In the genomic region with DNA sequence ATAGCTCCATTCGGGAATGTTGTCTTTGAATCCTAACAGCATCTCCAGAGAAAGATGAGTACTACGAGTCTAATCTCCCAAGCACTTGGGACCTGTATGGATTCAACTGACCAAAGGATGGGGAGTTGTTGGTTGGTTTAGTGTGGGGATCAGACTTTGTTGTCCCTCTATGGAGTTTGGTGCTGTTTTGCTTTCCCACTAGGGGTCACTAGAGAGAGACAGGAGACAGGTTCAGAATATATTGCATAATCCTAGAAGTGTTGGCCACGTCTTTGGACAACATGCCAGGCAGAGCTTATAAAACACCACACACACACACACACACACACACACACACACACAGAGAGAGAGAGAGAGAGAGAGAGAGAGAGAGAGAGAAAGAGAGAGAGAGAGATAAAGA, we compare ENCODE assay signal across 10 mouse cellular contexts.
DNase-seq lines count a peak whose midpoint lies in the region; ATAC-seq and TF ChIP-seq lines count a peak whose summit lies in the region.
"Had no signal": no experiment of that assay in that cellular context is flagged by ENCODE, and none has a peak within 500 bp of the region (broad histone marks: within the 10 kb centered on the region; RNA-seq: fewer than 3 reads in every experiment).

No protein-coding gene starts in this region.

- intact Hi-C loops in heart, adult 2 months (cut with DNase I) = loop anchor here (2.0 to 10.0 kb wide), 4 partner anchors 49 to 340 kb away; a partner anchor contains a TSS
- intact Hi-C loops in gastrocnemius, postnatal 14 days (cut with DNase I; ENCODE audit: low total_unique reads) = no loop called here

- no peaks in the 10 kb centered on the region for H3K27me3 ChIP-seq in heart, adult 2 months (ENCODE audit: control insufficient read depth, insufficient read depth, low read length)
- H3K27me3 ChIP-seq in heart, embryonic 12.5 days (replicated peaks) = no peaks in the 10 kb centered on the region
- H3K27me3 ChIP-seq: embryonic facial prominence, embryonic 13.5 days; limb, embryonic 15.5 days had no signal

- H3K9ac ChIP-seq in heart, adult 2 months (ENCODE audit: low read depth, low read length) = no peak overlapping the region
- H3K9ac ChIP-seq in heart, embryonic 12.5 days = no peak overlapping the region
- H3K9ac ChIP-seq: embryonic facial prominence, embryonic 13.5 days; limb, embryonic 15.5 days had no signal

- no peaks in the 10 kb centered on the region for H3K4me1 ChIP-seq in heart, adult 2 months (ENCODE audit: control insufficient read depth, insufficient read depth, low read length)
- no peaks in the 10 kb centered on the region; the same call in 1 of the 2 replicates for H3K4me1 ChIP-seq in heart, embryonic 12.5 days (replicated peaks)

- no peak for TF ChIP-seq EP300 in heart, adult 2 months (IDR thresholded peaks at IDR 0.05; ENCODE audit: insufficient read depth, low read depth, low read length)

- no peaks in the 10 kb centered on the region for H3K36me3 ChIP-seq in heart, adult 2 months (ENCODE audit: control insufficient read depth, insufficient read depth, low read length)
- H3K36me3 ChIP-seq in heart, embryonic 12.5 days = no peaks in the 10 kb centered on the region
- H3K36me3 ChIP-seq: embryonic facial prominence, embryonic 13.5 days; limb, embryonic 15.5 days had no signal

- H3K4me3 ChIP-seq in heart, adult 2 months = no peak overlapping the region
- H3K4me3 ChIP-seq in heart, embryonic 12.5 days = no peak overlapping the region
- H3K4me3 ChIP-seq: embryonic facial prominence, embryonic 13.5 days; limb, embryonic 15.5 days had no signal

- DNase-seq in heart, adult 2 months = peak in 1 of 2 experiments; percentile 13
- DNase-seq in A20 (ENCODE audit: low read depth, low spot score) (peak; percentile 64), MEL-GATA-1-ER (ENCODE audit: extremely low read depth, low read depth) (peak; percentile 26)
- peak; percentile 24 for DNase-seq in gastrocnemius, postnatal 14 days
- DNase-seq in layer of hippocampus, postnatal 10 days (ENCODE audit: low spot score in 2 of 2) = no peak
- DNase-seq in cerebellum, adult 8-10 months = no peak

- no peaks in the 10 kb centered on the region for H3K9me3 ChIP-seq in heart, embryonic 12.5 days (replicated peaks)
- H3K9me3 ChIP-seq: embryonic facial prominence, embryonic 13.5 days; limb, embryonic 15.5 days had no signal

- WGBS in heart, adult 2 months = 53% methylated on average over 3 of the region's 3 CpGs
- WGBS in heart, embryonic 12.5 days = 50% methylated on average over 3 of the region's 3 CpGs

- TF ChIP-seq CTCF in heart, adult 2 months (IDR thresholded peaks at IDR 0.05) = peak; percentile 72

- ATAC-seq in heart, embryonic 12.5 days (ENCODE audit: insufficient number of reproducible peaks, low FRiP score) = no peak
- peak; percentile 76 for ATAC-seq in megakaryocyte, adult 5-6 weeks (ENCODE audit: poor library complexity, severe bottlenecking)

- H3K4me2 ChIP-seq in heart, embryonic 12.5 days = no peak overlapping the region
- H3K4me2 ChIP-seq: embryonic facial prominence, embryonic 13.5 days; limb, embryonic 15.5 days had no signal

- no peak overlapping the region for H3K27ac ChIP-seq in heart, adult 2 months
- no peak overlapping the region for H3K27ac ChIP-seq in heart, embryonic 12.5 days (ENCODE audit: poor library complexity, severe bottlenecking)
- H3K27ac ChIP-seq: embryonic facial prominence, embryonic 13.5 days; limb, embryonic 15.5 days had no signal

- no peaks in the 10 kb centered on the region for H3K79me2 ChIP-seq in heart, adult 2 months (replicated peaks; ENCODE audit: control insufficient read depth, insufficient read depth, low read length)

- TF ChIP-seq POLR2A in heart, adult 2 months (IDR thresholded peaks at IDR 0.05; ENCODE audit: insufficient read depth, low read depth, low read length) = no peak

Comparison
In these comparisons a context has a peak if more than half of its experiments do, and no peak if none do; other contexts are left out.
1. DNase-seq: peak in A20 (single experiment), MEL-GATA-1-ER (single experiment) and gastrocnemius, postnatal 14 days (single experiment); none in layer of hippocampus, postnatal 10 days (0 of 2) and cerebellum, adult 8-10 months (single experiment).